Mouse (Mus musculus): ENCODE measurements at regions not wholly inside any gene's neighbourhood (a gene's known extent, or its start where the extent isn't known, plus 50 kb on each side); places are given as distances from the start of the nearest gene placed in this dataset.

- peak overlapping the region; percentile 82 for H3K4me2 ChIP-seq (ENCODE audit: low read depth, low read length)
- 0 out of 2 replicates have a peak, but pooled peaks have one; percentile 18 for ATAC-seq (replicated peaks; ENCODE audit: extremely low read depth, insufficient read depth, low FRiP score)
- WGBS = 38% methylated on average over 6 of the region's 6 CpGs
- peak overlapping the region; percentile 74 for H3K4me3 ChIP-seq (ENCODE audit: low read length)
- peak overlapping the region; percentile 99 for H3K27ac ChIP-seq (ENCODE audit: low read length)
- peaks cover 8% of the 10 kb centered on the region; the same call in 1 of the 2 replicates for H3K4me1 ChIP-seq (ENCODE audit: control insufficient read depth, insufficient read depth, low read length)
- no peaks in the 10 kb centered on the region for H3K9me3 ChIP-seq (replicated peaks; ENCODE audit: control insufficient read depth, low read length)
- H3K9ac ChIP-seq (ENCODE audit: low read length) = peak overlapping the region; percentile 89
- H3K36me3 ChIP-seq (ENCODE audit: control insufficient read depth, insufficient read depth) = peaks cover 3% of the 10 kb centered on the region; the same call in 1 of the 2 replicates
- H3K27me3 ChIP-seq (ENCODE audit: control insufficient read depth, insufficient read depth, low read length) = no peaks in the 10 kb centered on the region
Observed at GRCm38 (mm10) chr16:77328628-77329159, 273.2 kb downstream of the Gm11146 start.

DNA sequence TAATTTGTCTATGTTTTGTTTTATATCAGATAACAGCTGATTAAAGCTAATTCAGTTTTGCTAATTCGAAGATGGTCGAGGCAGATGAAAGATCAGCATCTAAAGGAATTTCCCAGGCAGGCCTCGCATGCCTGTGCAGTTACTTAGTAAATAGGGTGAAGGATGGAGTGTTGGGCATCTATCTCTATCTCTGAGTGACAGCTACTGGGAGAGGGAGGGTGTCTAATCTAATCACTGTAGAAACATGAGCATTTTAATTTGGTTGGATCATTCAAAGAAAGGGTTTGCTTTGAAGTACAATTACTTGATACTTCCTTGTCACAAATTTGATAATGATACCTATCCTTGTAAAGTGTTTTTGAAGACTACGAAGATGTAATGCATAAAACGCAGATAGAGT lies 273.8 kb downstream of the Gm11146 start:
- no peak for ATAC-seq (replicated peaks; ENCODE audit: extremely low read depth, insufficient read depth, low FRiP score)
- no peaks in the 10 kb centered on the region for H3K27me3 ChIP-seq (ENCODE audit: control insufficient read depth, insufficient read depth, low read length)
- H3K4me2 ChIP-seq (ENCODE audit: low read depth, low read length) = no peak overlapping the region
- no peak overlapping the region for H3K9ac ChIP-seq (ENCODE audit: low read length)
- H3K4me3 ChIP-seq (ENCODE audit: low read length) = no peak overlapping the region
- 63% methylated on average over 5 of the region's 5 CpGs for WGBS
- peaks cover 8% of the 10 kb centered on the region; the same call in 1 of the 2 replicates for H3K4me1 ChIP-seq (ENCODE audit: control insufficient read depth, insufficient read depth, low read length)
- no peak overlapping the region for H3K27ac ChIP-seq (ENCODE audit: low read length)
- H3K9me3 ChIP-seq (replicated peaks; ENCODE audit: control insufficient read depth, low read length) = no peaks in the 10 kb centered on the region
- H3K36me3 ChIP-seq (ENCODE audit: control insufficient read depth, insufficient read depth) = peaks cover 3% of the 10 kb centered on the region; the same call in 1 of the 2 replicates

DNA sequence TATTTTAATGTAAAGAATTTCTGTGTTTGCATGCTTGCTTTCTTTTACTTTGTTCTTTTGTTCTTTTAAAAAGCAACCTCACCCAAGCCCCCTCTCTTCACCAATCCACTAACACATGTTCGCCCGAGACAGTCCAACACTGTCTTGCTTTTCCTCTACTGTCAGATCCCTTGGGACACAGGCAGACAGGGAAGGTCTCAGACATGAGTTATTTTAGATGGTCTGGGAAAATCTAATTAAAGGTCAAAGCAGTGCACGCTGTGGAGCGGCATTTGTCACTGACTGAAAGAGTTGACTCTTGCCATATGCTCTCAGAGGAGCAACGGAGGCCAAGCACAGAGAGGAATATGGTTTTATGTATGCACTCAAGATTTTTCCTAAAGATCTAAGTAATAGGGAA lies 279.6 kb downstream of the Gm11146 start:
- whole genome bisulfite sequencing = 34% methylated on average over 5 of the region's 5 CpGs
- Histone ChIP-seq H3K9me3 (replicated peaks; ENCODE audit: control insufficient read depth, low read length) (no peaks in the 10 kb centered on the region), H3K27me3 (ENCODE audit: control insufficient read depth, insufficient read depth, low read length) (no peaks in the 10 kb centered on the region), H3K4me2 (ENCODE audit: low read depth, low read length) (no peak overlapping the region), H3K4me1 (ENCODE audit: control insufficient read depth, insufficient read depth, low read length) (no peaks in the 10 kb centered on the region), H3K9ac (ENCODE audit: low read length) (no peak overlapping the region), H3K36me3 (ENCODE audit: control insufficient read depth, insufficient read depth) (no peaks in the 10 kb centered on the region), H3K27ac (ENCODE audit: low read length) (no peak overlapping the region), H3K4me3 (ENCODE audit: low read length) (no peak overlapping the region)
- ATAC-seq (replicated peaks; ENCODE audit: extremely low read depth, insufficient read depth, low FRiP score) = no peak

DNA sequence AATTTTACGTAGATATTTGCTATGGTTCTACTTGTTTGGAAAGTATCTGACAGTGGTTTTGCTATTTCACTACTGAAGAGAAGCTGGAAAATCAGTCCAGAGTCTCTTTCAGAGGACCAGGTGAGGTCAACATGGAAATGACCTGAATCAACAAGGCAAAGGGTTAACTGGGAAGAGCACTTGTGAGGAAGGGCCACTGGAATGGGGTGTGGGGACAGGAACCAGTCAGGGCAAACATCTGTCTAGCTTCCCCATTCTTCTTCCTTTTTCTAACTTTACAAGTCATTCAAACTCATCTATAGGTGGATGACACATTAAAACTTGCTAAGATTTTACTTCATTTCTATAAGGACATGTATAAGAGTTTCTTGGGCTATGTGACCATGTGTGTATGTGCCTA lies 283.7 kb downstream of the Gm11146 start:
- Histone ChIP-seq H3K27ac (ENCODE audit: low read length) (no peak overlapping the region), H3K4me2 (ENCODE audit: low read depth, low read length) (no peak overlapping the region), H3K9me3 (replicated peaks; ENCODE audit: control insufficient read depth, low read length) (no peaks in the 10 kb centered on the region), H3K27me3 (ENCODE audit: control insufficient read depth, insufficient read depth, low read length) (no peaks in the 10 kb centered on the region), H3K4me3 (ENCODE audit: low read length) (no peak overlapping the region), H3K36me3 (ENCODE audit: control insufficient read depth, insufficient read depth) (no peaks in the 10 kb centered on the region), H3K4me1 (ENCODE audit: control insufficient read depth, insufficient read depth, low read length) (0 out of 2 replicates have a peak, but pooled peaks cover 3% of the 10 kb centered on the region), H3K9ac (ENCODE audit: low read length) (no peak overlapping the region)
- WGBS = 85% methylated on average over 1 of the region's 1 CpGs
- ATAC-seq (replicated peaks; ENCODE audit: extremely low read depth, insufficient read depth, low FRiP score) = no peak

DNA sequence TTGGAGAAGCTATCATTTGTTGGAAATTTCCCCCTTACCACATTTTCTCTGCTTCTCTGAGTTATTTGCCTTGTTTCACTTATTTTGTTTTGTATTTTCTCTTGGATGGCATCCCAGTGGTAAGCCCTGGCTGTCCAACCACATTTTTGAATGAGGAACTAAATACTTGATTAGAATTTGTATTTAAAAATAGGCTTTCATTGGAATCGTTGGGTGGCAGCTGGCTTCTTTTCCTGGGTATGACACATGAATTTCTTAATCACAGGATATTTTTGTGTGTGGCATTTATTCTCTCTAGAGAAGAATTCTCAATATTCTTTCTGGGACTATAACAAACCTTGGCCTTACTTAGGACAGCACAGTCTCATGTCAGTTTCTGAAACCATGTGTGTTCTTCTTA lies 286.5 kb downstream of the Gm11146 start:
- no peaks in the 10 kb centered on the region for H3K27me3 ChIP-seq (ENCODE audit: control insufficient read depth, insufficient read depth, low read length)

GRCm38 (mm10) chr16:77313195-77313594 lies 288.7 kb downstream of the Gm11146 start:
- ATAC-seq (replicated peaks; ENCODE audit: extremely low read depth, insufficient read depth, low FRiP score) = no peak
- Histone ChIP-seq H3K9me3 (replicated peaks; ENCODE audit: control insufficient read depth, low read length) (no peaks in the 10 kb centered on the region), H3K36me3 (ENCODE audit: control insufficient read depth, insufficient read depth) (no peaks in the 10 kb centered on the region), H3K27ac (ENCODE audit: low read length) (no peak overlapping the region), H3K9ac (ENCODE audit: low read length) (no peak overlapping the region), H3K4me2 (ENCODE audit: low read depth, low read length) (no peak overlapping the region), H3K4me3 (ENCODE audit: low read length) (no peak overlapping the region), H3K4me1 (ENCODE audit: control insufficient read depth, insufficient read depth, low read length) (0 out of 2 replicates have a peak, but pooled peaks cover 3% of the 10 kb centered on the region), H3K27me3 (ENCODE audit: control insufficient read depth, insufficient read depth, low read length) (no peaks in the 10 kb centered on the region)

More for the DNA sequence above, 286.5 kb downstream of the Gm11146 start:
- Histone ChIP-seq H3K9me3 (replicated peaks; ENCODE audit: control insufficient read depth, low read length) (no peaks in the 10 kb centered on the region), H3K36me3 (ENCODE audit: control insufficient read depth, insufficient read depth) (no peaks in the 10 kb centered on the region), H3K4me1 (ENCODE audit: control insufficient read depth, insufficient read depth, low read length) (0 out of 2 replicates have a peak, but pooled peaks cover 3% of the 10 kb centered on the region), H3K9ac (ENCODE audit: low read length) (no peak overlapping the region), H3K4me2 (ENCODE audit: low read depth, low read length) (no peak overlapping the region), H3K4me3 (ENCODE audit: low read length) (no peak overlapping the region), H3K27ac (ENCODE audit: low read length) (no peak overlapping the region)
- 29% methylated on average over 1 of the region's 1 CpGs for WGBS
- no peak for ATAC-seq (replicated peaks; ENCODE audit: extremely low read depth, insufficient read depth, low FRiP score)

DNA sequence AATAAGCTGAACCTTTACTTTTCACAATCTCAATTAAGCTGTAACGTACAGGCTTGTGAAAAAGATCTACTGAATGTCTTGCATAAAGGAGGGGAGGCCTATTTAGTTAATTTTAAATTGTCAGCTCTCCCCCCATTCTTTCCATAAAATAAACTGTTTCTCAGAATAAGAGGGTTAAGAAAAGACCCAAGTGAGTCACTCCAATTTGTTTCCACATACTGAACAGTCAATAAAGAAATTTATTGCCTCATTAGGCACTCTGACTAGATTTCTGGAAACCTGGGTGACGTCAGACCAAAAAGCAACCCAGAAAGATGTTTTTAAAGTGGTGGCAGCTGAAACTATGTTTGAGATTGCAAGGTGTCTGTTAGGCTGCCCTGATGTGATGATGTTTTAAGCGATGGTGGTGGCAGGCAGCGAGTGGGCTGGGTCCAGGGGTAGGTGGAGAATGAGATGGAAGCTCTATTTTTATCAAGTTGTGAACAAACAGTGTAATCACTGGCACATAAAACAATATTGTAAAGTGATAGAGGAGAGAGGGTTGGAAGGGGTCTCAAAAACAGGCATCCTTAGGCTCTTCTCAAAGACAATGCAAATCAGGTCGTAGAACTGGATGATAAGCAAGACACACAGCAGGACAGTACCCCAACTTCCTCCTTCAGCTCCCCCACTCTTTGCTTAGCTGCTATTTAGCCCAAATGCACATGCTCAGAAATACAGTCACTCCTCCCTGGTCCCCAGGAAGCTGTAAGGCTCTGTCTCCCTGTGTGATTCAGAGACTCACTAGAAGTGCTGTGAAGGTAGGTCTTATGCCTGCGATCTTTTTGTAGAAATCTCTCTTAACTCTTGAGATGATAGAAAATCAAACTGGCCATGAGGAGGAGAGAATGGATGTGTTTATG lies 288.0 kb downstream of the Usp25 start:
- WGBS = 67% methylated on average over 6 of the region's 6 CpGs

DNA sequence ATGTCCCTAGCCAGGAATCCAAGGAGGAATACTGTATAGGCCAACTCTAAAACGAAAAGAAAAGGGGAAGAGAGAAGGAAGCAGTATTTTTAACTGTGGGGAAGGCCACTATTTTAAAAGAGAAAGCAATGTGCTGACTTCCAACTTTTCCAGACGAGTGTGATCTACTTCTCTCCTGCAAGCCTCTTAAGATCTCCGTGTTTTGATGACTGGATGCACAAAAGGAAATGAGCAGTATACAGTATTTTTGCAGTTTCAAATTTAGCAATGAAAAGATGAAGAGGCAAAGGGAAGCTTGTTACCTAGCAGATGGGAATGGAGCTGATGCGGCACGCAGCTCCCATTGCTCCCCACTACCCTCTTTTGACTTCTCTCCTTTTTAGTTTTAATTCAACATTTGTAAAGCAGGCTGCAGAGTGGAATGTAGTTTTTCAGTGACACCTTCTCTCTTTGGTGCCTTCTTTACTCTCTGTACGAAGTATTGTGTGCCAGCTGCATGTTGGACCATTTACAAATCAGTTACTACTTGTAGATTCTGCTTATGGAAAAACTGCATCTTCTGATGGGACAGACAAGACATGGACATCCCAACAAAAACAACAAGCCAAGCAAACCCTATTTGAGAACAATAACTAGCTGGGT lies 287.2 kb downstream of the Usp25 start:
- H3K9ac ChIP-seq (ENCODE audit: low read length) = no peak overlapping the region
- no peaks in the 10 kb centered on the region for H3K27me3 ChIP-seq (ENCODE audit: control insufficient read depth, insufficient read depth, low read length)
- H3K9me3 ChIP-seq (replicated peaks; ENCODE audit: control insufficient read depth, low read length) = no peaks in the 10 kb centered on the region
- H3K4me2 ChIP-seq (ENCODE audit: low read depth, low read length) = no peak overlapping the region
- no peaks in the 10 kb centered on the region for H3K36me3 ChIP-seq (ENCODE audit: control insufficient read depth, insufficient read depth)
- H3K4me1 ChIP-seq (ENCODE audit: control insufficient read depth, insufficient read depth, low read length) = no peaks in the 10 kb centered on the region
- WGBS = 61% methylated on average over 6 of the region's 6 CpGs
- no peak overlapping the region for H3K27ac ChIP-seq (ENCODE audit: low read length)
- no peak overlapping the region for H3K4me3 ChIP-seq (ENCODE audit: low read length)
- ATAC-seq (replicated peaks; ENCODE audit: extremely low read depth, insufficient read depth, low FRiP score) = no peak

More for the DNA sequence above, 288.0 kb downstream of the Usp25 start:
- no peaks in the 10 kb centered on the region for H3K36me3 ChIP-seq (ENCODE audit: control insufficient read depth, insufficient read depth)
- H3K27ac ChIP-seq (ENCODE audit: low read length) = no peak overlapping the region
- no peak overlapping the region for H3K9ac ChIP-seq (ENCODE audit: low read length)
- H3K27me3 ChIP-seq (ENCODE audit: control insufficient read depth, insufficient read depth, low read length) = no peaks in the 10 kb centered on the region
- no peaks in the 10 kb centered on the region for H3K9me3 ChIP-seq (replicated peaks; ENCODE audit: control insufficient read depth, low read length)
- no peak overlapping the region for H3K4me3 ChIP-seq (ENCODE audit: low read length)
- H3K4me1 ChIP-seq (ENCODE audit: control insufficient read depth, insufficient read depth, low read length) = no peaks in the 10 kb centered on the region
- ATAC-seq (replicated peaks; ENCODE audit: extremely low read depth, insufficient read depth, low FRiP score) = no peak
- no peak overlapping the region for H3K4me2 ChIP-seq (ENCODE audit: low read depth, low read length)
